ENCODE assay signal across 9 mouse cellular contexts in the genomic region with DNA sequence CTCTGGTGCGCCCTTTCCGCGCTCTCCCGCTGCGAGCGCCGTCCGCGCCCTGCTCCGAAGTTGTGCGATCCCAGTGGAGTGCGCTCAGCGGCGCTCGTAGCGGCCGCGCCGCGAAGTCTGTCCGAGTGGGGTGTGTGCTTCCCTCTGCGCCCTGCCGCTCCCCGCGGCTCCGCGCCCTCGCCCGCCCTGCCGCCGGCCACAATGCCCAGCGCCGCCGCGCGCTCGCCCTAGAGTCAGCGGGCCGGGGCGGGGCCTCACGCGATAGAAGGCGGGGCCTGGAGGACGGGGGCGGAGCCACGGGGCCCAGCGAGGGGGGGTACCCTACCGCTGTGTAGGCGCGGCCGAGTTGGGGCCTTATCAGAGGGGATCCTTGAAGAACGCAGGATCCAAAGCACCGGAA. TPM values are rescaled to one million over a fixed set of nuclear protein-coding genes. Genes with fewer than 3 reads are reported as not detected.
DNase-seq lines count a peak whose midpoint lies in the region; ATAC-seq and TF ChIP-seq lines count a peak whose summit lies in the region.
"Had no signal": no experiment of that assay in that cellular context is flagged by ENCODE, and none has a peak within 500 bp of the region (broad histone marks: within the 10 kb centered on the region; RNA-seq: fewer than 3 reads in every experiment).

A gene (minus strand): TSS at position 203 of the 400 bp plus-strand sequence.

- peak; percentile 84 for DNase-seq in 3T3-L1 (ENCODE audit: low read depth, low spot score)
- DNase-seq in fibroblast of lung, adult 2 months (ENCODE audit: low read depth), result peak; percentile 86
- DNase-seq in spleen, postnatal 4 days (ENCODE audit: low spot score in 2 of 2), result peak; percentile 70 to 85

- no peak; the same call in 1 of the 2 replicates for TF ChIP-seq POLR2A in bone marrow macrophage, adult 2 months (IDR thresholded peaks at IDR 0.05; ENCODE audit: borderline replicate concordance, low read depth, low read length)

- H3K27ac ChIP-seq in bone marrow macrophage, adult 2 months (ENCODE audit: insufficient read depth, low read depth, low read length), result peak within 1 kb of the TSS; percentile 13; the same call in 1 of the 2 replicates
- peak within 1 kb of the TSS; percentile 91 for H3K27ac ChIP-seq in heart, embryonic 12.5 days (ENCODE audit: poor library complexity, severe bottlenecking)
- H3K27ac ChIP-seq in kidney, embryonic 16.5 days (ENCODE audit: low read length), result peak within 1 kb of the TSS; percentile 85
- H3K27ac ChIP-seq in limb, embryonic 15.5 days, result peak within 1 kb of the TSS; percentile 84
- H3K27ac ChIP-seq in midbrain, embryonic 16.5 days (ENCODE audit: low read length), result 0 out of 2 replicates have a peak within 1 kb of the TSS, but pooled peaks have one; percentile 47

- peaks cover 5% of the 10 kb centered on the region for H3K4me1 ChIP-seq in bone marrow macrophage, adult 2 months (ENCODE audit: control insufficient read depth, insufficient read depth, low read length)
- peaks cover 38% of the 10 kb centered on the region for H3K4me1 ChIP-seq in heart, embryonic 12.5 days (replicated peaks)
- peaks cover 47% of the 10 kb centered on the region for H3K4me1 ChIP-seq in kidney, embryonic 16.5 days (ENCODE audit: insufficient read depth, low read length)
- peaks cover 56% of the 10 kb centered on the region for H3K4me1 ChIP-seq in limb, embryonic 15.5 days
- peaks cover 29% of the 10 kb centered on the region for H3K4me1 ChIP-seq in midbrain, embryonic 16.5 days (ENCODE audit: control insufficient read depth, insufficient read depth, low read length)

- H3K4me2 ChIP-seq in heart, embryonic 12.5 days, result peak within 1 kb of the TSS; percentile 84
- H3K4me2 ChIP-seq in kidney, embryonic 16.5 days (replicated peaks; ENCODE audit: low read depth, low read length), result peak within 1 kb of the TSS; percentile 91
- H3K4me2 ChIP-seq in limb, embryonic 15.5 days, result peak within 1 kb of the TSS; percentile 94
- H3K4me2 ChIP-seq in midbrain, embryonic 16.5 days (ENCODE audit: low read length), result peak within 1 kb of the TSS; percentile 98

- WGBS in heart, embryonic 12.5 days, result under 1% methylated on average over 53 of the region's 53 CpGs
- WGBS in kidney, embryonic 16.5 days, result under 1% methylated on average over 34 of the region's 53 CpGs
- WGBS in limb, embryonic 15.5 days, result under 1% methylated on average over 53 of the region's 53 CpGs
- under 1% methylated on average over 45 of the region's 53 CpGs for WGBS in midbrain, embryonic 16.5 days

- peak; percentile 92 for ATAC-seq in heart, embryonic 12.5 days (ENCODE audit: insufficient number of reproducible peaks, low FRiP score)
- ATAC-seq in kidney, embryonic 16.5 days (ENCODE audit: low FRiP score, low TSS enrichment), result peak; percentile 95
- ATAC-seq in limb, embryonic 15.5 days (ENCODE audit: insufficient number of reproducible peaks, low FRiP score, low TSS enrichment, low read depth), result peak; percentile 90
- ATAC-seq in midbrain, embryonic 16.5 days, result peak; percentile 90

- H3K9me3 ChIP-seq in heart, embryonic 12.5 days (replicated peaks), result no peaks in the 10 kb centered on the region
- H3K9me3 ChIP-seq in kidney, embryonic 16.5 days (ENCODE audit: low read length), result no peaks in the 10 kb centered on the region
- H3K9me3 ChIP-seq in limb, embryonic 15.5 days, result no peaks in the 10 kb centered on the region
- no peaks in the 10 kb centered on the region for H3K9me3 ChIP-seq in midbrain, embryonic 16.5 days (replicated peaks; ENCODE audit: control insufficient read depth, low read length, poor library complexity, severe bottlenecking)

- H3K36me3 ChIP-seq in heart, embryonic 12.5 days, result no peaks in the 10 kb centered on the region
- no peaks in the 10 kb centered on the region for H3K36me3 ChIP-seq in kidney, embryonic 16.5 days (ENCODE audit: insufficient read depth, low read length)
- no peaks in the 10 kb centered on the region for H3K36me3 ChIP-seq in limb, embryonic 15.5 days
- H3K36me3 ChIP-seq in midbrain, embryonic 16.5 days (ENCODE audit: control insufficient read depth, insufficient read depth, low read length), result no peaks in the 10 kb centered on the region
- H3K36me3 ChIP-seq: G1E had no signal

- no peak for TF ChIP-seq CTCF in bone marrow macrophage, adult 2 months (IDR thresholded peaks at IDR 0.05; ENCODE audit: low read depth, low read length)

- peak within 1 kb of the TSS; percentile 92 for H3K9ac ChIP-seq in heart, embryonic 12.5 days
- H3K9ac ChIP-seq in kidney, embryonic 16.5 days (replicated peaks; ENCODE audit: low read length), result peak within 1 kb of the TSS; percentile 93
- H3K9ac ChIP-seq in limb, embryonic 15.5 days, result peak within 1 kb of the TSS; percentile 76
- peak within 1 kb of the TSS; percentile 64 for H3K9ac ChIP-seq in midbrain, embryonic 16.5 days (ENCODE audit: low read depth, low read length)

- no peaks in the 10 kb centered on the region for H3K27me3 ChIP-seq in heart, embryonic 12.5 days (replicated peaks)
- peaks cover 58% of the 10 kb centered on the region for H3K27me3 ChIP-seq in kidney, embryonic 16.5 days (ENCODE audit: insufficient read depth, low read length)
- H3K27me3 ChIP-seq in limb, embryonic 15.5 days, result peaks cover 29% of the 10 kb centered on the region
- H3K27me3 ChIP-seq in midbrain, embryonic 16.5 days (ENCODE audit: control insufficient read depth, insufficient read depth, low read depth, low read length), result peaks cover 41% of the 10 kb centered on the region

- peak within 1 kb of the TSS; percentile 66 for H3K4me3 ChIP-seq in bone marrow macrophage, adult 2 months (ENCODE audit: insufficient read depth, low read length)
- H3K4me3 ChIP-seq in heart, embryonic 12.5 days, result peak within 1 kb of the TSS; percentile 70
- H3K4me3 ChIP-seq in kidney, embryonic 16.5 days (ENCODE audit: low read length), result peak within 1 kb of the TSS; percentile 79
- peak within 1 kb of the TSS; percentile 74 for H3K4me3 ChIP-seq in limb, embryonic 15.5 days
- peak within 1 kb of the TSS; percentile 68 for H3K4me3 ChIP-seq in midbrain, embryonic 16.5 days (ENCODE audit: low read depth, low read length)

RNA-seq across cellular contexts. Expression of the gene that starts here (rescaled TPM):
- polyA plus RNA-seq in bone marrow macrophage, adult 2 months (2012; ENCODE audit: insufficient read depth, insufficient read length, missing spikeins), result 0.91 and 1.1 TPM in 2 replicates
- polyA plus RNA-seq in heart, embryonic 12.5 days (2016; fragmentation: Nextera tagmentation; extraction: Ambion mirVana), result 18.4 and 18.7 TPM in 2 replicates
- 10.4 and 10.5 TPM in 2 replicates for polyA plus RNA-seq in kidney, embryonic 16.5 days (2015; fragmentation: Nextera tagmentation; extraction: Ambion mirVana)
- polyA plus RNA-seq in limb, embryonic 15.5 days (2015; fragmentation: Nextera tagmentation; extraction: Ambion mirVana), result 8.1 and 8.2 TPM in 2 replicates
- 2.0 and 2.4 TPM in 2 replicates for polyA plus RNA-seq in midbrain, embryonic 16.5 days (2015; fragmentation: Nextera tagmentation; extraction: Ambion mirVana)
- polyA plus RNA-seq: G1E had no signal

Comparison
In these comparisons a context has a peak if more than half of its experiments do, and no peak if none do; other contexts are left out.
1. Peak in every context shown above with its lines: DNase-seq, ATAC-seq, H3K4me3 ChIP-seq and H3K27ac ChIP-seq.
2. H3K27ac ChIP-seq: peak in every context shown above with its lines; median percentile 91 in heart, embryonic 12.5 days; 85 in kidney, embryonic 16.5 days; 84 in limb, embryonic 15.5 days; 47 in midbrain, embryonic 16.5 days; 13 in bone marrow macrophage, adult 2 months.